Mouse (Mus musculus) liver, postnatal 0 days (tissue): ENCODE results near the gene Morn4. TPM values are rescaled to one million over a fixed set of nuclear protein-coding genes. Genes with fewer than 3 reads are reported as not detected.
A peak's percentile ranks its signal among the peaks of the same experiment; 100 is the strongest.

Experiments
- ATAC-seq: fragments of 200-750 bp; cut with Nextera tagmentation; 2 replicates; pipeline ENCODE4 v1.8.0; 2017; ENCODE audit warnings: mild to moderate bottlenecking, moderate library complexity
- DNase-seq: peaks from one replicate; pipeline ENCODE4 v3.0.0-alpha.2; 2016
- H3K27ac ChIP-seq: fragments of 300-500 bp; sonication (generic); 2 replicates; pipeline ENCODE4 v1.5.1; 2014; ENCODE audit warnings: antibody characterized with exemption, moderate library complexity, mild to moderate bottlenecking, low read depth
- H3K27me3 ChIP-seq: fragments of 300-500 bp; sonication (generic); 2 replicates; pipeline ENCODE4 v1.6.1; 2014; ENCODE audit warnings: low read length, control low read depth, mixed read lengths; ENCODE audit not compliant: insufficient read depth
- H3K36me3 ChIP-seq: fragments of 300-500 bp; sonication (generic); replicated peaks from 2 replicates; pipeline ENCODE4 v1.6.1; 2014; ENCODE audit warnings: mild to moderate bottlenecking, control low read depth, low read length, moderate library complexity, mixed read lengths; ENCODE audit not compliant: insufficient read depth
- H3K4me1 ChIP-seq: fragments of 300-500 bp; sonication (generic); 2 replicates; pipeline ENCODE4 v1.6.1; 2014; ENCODE audit warnings: antibody characterized with exemption, mild to moderate bottlenecking, control low read depth; ENCODE audit not compliant: insufficient read depth
- H3K4me2 ChIP-seq: fragments of 300-500 bp; sonication (generic); 2 replicates; pipeline ENCODE4 v1.6.1; 2014; ENCODE audit warnings: low read depth, mild to moderate bottlenecking, low read length, moderate library complexity, mixed read lengths
- H3K4me3 ChIP-seq: fragments of 300-500 bp; sonication (generic); 2 replicates; pipeline ENCODE4 v1.5.1; 2014; ENCODE audit warnings: low read depth, low read length
- H3K9ac ChIP-seq: fragments of 300-500 bp; sonication (generic); replicated peaks from 2 replicates; pipeline ENCODE4 v1.6.1; 2014; ENCODE audit warnings: mild to moderate bottlenecking, moderate library complexity
- H3K9me3 ChIP-seq: fragments of 300-500 bp; sonication (generic); 2 replicates; pipeline ENCODE4 v1.6.1; 2016; ENCODE audit warnings: mild to moderate bottlenecking, control low read depth, low read length, mixed read lengths
- CTCF ChIP-seq: sonication (generic); IDR thresholded peaks from 2 replicates; pipeline ENCODE4 v1.5.1; 2016; ENCODE audit warnings: antibody characterized with exemption, low read depth
- EP300 ChIP-seq: IDR thresholded peaks from 2 replicates; pipeline ENCODE4 v1.6.1; 2016; ENCODE audit warnings: antibody characterized with exemption, low read depth, mild to moderate bottlenecking
- WGBS: fragments of 180-500 bp; shearing (Covaris S2); extraction: QIAGEN DNeasy Blood & Tissue Kit; methylation state at CpG from one replicate; pipeline ENCODE4 v1.1.7; 2014; ENCODE audit not compliant: insufficient replicate concordance; 5-methylcytosine and 5-hydroxymethylcytosine counted together
- polyA plus RNA-seq: library from polyadenylated mRNA; unstranded; fragments of >200 nt; fragmentation: Nextera tagmentation; extraction: Ambion mirVana; gene quantifications from 2 replicates; pipeline ENCODE4 v1.2.1, GENCODE M21; 2015

The Morn4 gene
- polyA plus RNA-seq, 1 experiment from 2014 or later = 0.54 TPM

GRCm38 (mm10) chr19:42043988-42044387 is 42.2 kb downstream of the Morn4 start:
- Histone ChIP-seq H3K27me3 (no peaks in the 10 kb centered on the region), H3K9ac (no peak overlapping the region), H3K4me3 (no peak overlapping the region), H3K27ac (no peak overlapping the region), H3K36me3 (no peaks in the 10 kb centered on the region), H3K4me1 (no peaks in the 10 kb centered on the region), H3K9me3 (no peaks in the 10 kb centered on the region), H3K4me2 (no peak overlapping the region)
- TF ChIP-seq CTCF (no peak), EP300 (no peak)
- DNase-seq (no peak), ATAC-seq (no peak)
- WGBS = 84% methylated on average over 6 of the region's 6 CpGs

GRCm38 (mm10) chr19:42038310-42038709 is 47.8 kb downstream of the Morn4 start:
- 88% methylated on average over 12 of the region's 12 CpGs for WGBS
- Histone ChIP-seq H3K9ac (no peak overlapping the region), H3K36me3 (peaks cover 7% of the 10 kb centered on the region; the same call in 1 of the 2 replicates), H3K27me3 (no peaks in the 10 kb centered on the region), H3K9me3 (no peaks in the 10 kb centered on the region), H3K4me1 (no peaks in the 10 kb centered on the region; the same call in 1 of the 2 replicates), H3K4me3 (no peak overlapping the region), H3K27ac (no peak overlapping the region), H3K4me2 (no peak overlapping the region)
- TF ChIP-seq CTCF = no peak
- no peak for TF ChIP-seq EP300
- ATAC-seq (no peak), DNase-seq (no peak)

GRCm38 (mm10) chr19:42037167-42037702 is 48.9 kb downstream of the Morn4 start:
- no peak for TF ChIP-seq CTCF
- TF ChIP-seq EP300 = no peak
- ATAC-seq (no peak), DNase-seq (no peak)
- no peak overlapping the region for H3K4me3 ChIP-seq
- no peak overlapping the region for H3K9ac ChIP-seq
- WGBS = 74% methylated on average over 11 of the region's 11 CpGs
- no peaks in the 10 kb centered on the region; the same call in 1 of the 2 replicates for H3K4me1 ChIP-seq
- no peaks in the 10 kb centered on the region for H3K27me3 ChIP-seq
- no peak overlapping the region for H3K27ac ChIP-seq
- H3K36me3 ChIP-seq = peaks cover 9% of the 10 kb centered on the region; the same call in 1 of the 2 replicates
- H3K9me3 ChIP-seq = no peaks in the 10 kb centered on the region
- H3K4me2 ChIP-seq = no peak overlapping the region

GRCm38 (mm10) chr19:42036357-42036756 is 49.8 kb downstream of the Morn4 start:
- no peaks in the 10 kb centered on the region; the same call in 1 of the 2 replicates for H3K4me1 ChIP-seq
- no peak for DNase-seq
- H3K4me2 ChIP-seq = no peak overlapping the region
- no peaks in the 10 kb centered on the region for H3K27me3 ChIP-seq
- H3K9me3 ChIP-seq = no peaks in the 10 kb centered on the region
- H3K27ac ChIP-seq = no peak overlapping the region
- no peak for TF ChIP-seq CTCF
- TF ChIP-seq EP300 = no peak
- WGBS = 86% methylated on average over 3 of the region's 3 CpGs
- ATAC-seq = no peak
- H3K9ac ChIP-seq = no peak overlapping the region
- H3K4me3 ChIP-seq = no peak overlapping the region
- H3K36me3 ChIP-seq = peaks cover 11% of the 10 kb centered on the region; the same call in 1 of the 2 replicates

- DNase-seq = peak; percentile 83
- no peak within 1 kb of the TSS for H3K4me3 ChIP-seq
- no peaks in the 10 kb centered on the region for H3K27me3 ChIP-seq
- no peak within 1 kb of the TSS for H3K9ac ChIP-seq
- no peak within 1 kb of the TSS for H3K4me2 ChIP-seq
- H3K27ac ChIP-seq = no peak within 1 kb of the TSS
- ATAC-seq = peak; percentile 85
- TF ChIP-seq EP300 (no peak), CTCF (peak; percentile 93)
- 64% methylated on average over 17 of the region's 19 CpGs for WGBS
- H3K9me3 ChIP-seq = no peaks in the 10 kb centered on the region
- no peaks in the 10 kb centered on the region; the same call in 1 of the 2 replicates for H3K4me1 ChIP-seq
- H3K36me3 ChIP-seq = peaks cover 11% of the 10 kb centered on the region; the same call in 1 of the 2 replicates
Observed at GRCm38 (mm10) chr19:42035456-42036248, 50.5 kb downstream of the Morn4 start, which contains the start of gene Ankrd2. Gene Ankrd2 (plus strand): TSS chr19:42036000.

- no peak for DNase-seq
- WGBS = 62% methylated on average over 10 of the region's 11 CpGs
- ATAC-seq = no peak
- Histone ChIP-seq H3K36me3 (peaks cover 11% of the 10 kb centered on the region; the same call in 1 of the 2 replicates), H3K4me3 (no peak overlapping the region), H3K4me1 (no peaks in the 10 kb centered on the region; the same call in 1 of the 2 replicates), H3K9me3 (no peaks in the 10 kb centered on the region), H3K27me3 (no peaks in the 10 kb centered on the region), H3K4me2 (no peak overlapping the region), H3K27ac (no peak overlapping the region), H3K9ac (no peak overlapping the region)
- no peak for TF ChIP-seq CTCF
- no peak for TF ChIP-seq EP300
Observed at GRCm38 (mm10) chr19:42034881-42035455, 51.2 kb downstream of the Morn4 start.
